Mouse (Mus musculus) frontal cortex, postnatal 10 days (tissue): ENCODE data around the gene Xpa.

ENCODE experiments used
- DNase-seq, 2 experiments: peaks; one replicate each; pipeline ENCODE4 v3.0.0; 2022; ENCODE audit warnings: low spot score in 2 of 2, mixed read lengths in 1 of 2

Gene Xpa

DNA sequence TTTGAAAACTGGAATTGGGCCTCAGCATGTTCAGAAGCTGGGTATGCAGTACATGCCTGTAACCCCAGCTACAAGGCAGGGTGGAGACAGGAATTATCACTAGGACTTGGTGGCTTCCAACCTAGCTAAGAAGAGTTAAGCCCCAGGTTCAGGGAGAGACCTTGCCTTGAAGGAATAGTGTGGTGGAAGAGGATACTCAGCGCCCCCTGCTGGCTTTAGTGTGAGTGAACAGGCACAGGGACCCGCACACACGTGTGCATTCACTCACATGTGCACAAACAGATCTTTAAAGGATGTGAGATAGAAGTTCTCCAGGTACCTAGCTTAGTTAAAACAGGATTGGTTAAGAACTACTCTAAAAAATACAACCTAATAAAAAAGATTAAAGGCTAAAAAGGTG is 51.8 kb downstream of the Xpa start:
- DNase-seq = no peak

DNA sequence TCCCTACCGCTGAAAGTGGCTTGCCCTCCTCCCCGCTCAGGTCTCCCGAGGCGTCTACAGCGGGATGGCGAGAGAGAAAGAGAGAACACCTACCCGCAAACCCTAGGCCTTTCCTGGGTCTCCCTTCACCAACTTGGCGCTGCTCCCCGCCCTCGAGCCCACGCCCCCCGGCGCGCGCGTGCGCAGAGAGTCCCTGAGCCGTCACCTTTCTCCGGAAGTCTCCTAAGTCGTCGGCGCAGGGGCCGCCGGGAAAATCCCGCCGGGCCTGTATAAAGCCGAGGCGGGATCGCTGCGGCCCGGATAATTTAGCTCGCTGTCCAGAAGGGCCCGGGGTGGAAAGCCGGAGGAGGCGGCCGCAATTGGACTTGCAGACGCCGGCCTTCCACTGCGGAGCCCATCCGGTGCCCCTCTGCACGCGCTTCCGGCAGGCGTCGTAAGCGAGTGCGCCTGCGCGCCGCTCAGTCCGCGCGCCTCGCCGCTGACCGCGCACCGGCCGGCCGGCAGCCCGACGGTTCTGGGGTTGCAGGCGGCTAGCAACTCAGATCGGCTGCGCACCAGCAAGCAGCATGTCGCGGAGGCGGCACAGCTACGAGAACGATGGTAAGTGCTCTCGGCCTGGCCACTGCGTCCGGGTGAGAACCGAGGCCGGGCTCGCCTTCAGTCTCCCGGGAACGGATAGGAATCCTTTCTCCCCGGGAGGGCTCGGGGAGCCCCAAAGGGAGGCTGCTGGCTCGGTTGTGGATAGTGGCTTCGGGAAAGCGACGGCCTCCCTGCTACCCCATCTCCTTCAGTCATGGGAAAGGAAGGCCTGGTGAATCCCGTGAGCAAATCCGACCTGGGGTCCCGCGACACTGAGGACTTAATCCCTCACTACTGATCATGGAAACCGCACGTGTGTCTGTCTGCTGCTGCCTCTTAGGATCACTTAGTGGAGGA is 57.6 kb downstream of the Xpa start, which contains the start of the genes Ncbp1 and Tstd2:
Ncbp1 (plus strand) TSS at position 327 of the 936 bp plus-strand sequence.
Tstd2 (minus strand) TSS at position 408 of the 936 bp plus-strand sequence.
- DNase-seq = peak; percentile 77 to 91

DNA sequence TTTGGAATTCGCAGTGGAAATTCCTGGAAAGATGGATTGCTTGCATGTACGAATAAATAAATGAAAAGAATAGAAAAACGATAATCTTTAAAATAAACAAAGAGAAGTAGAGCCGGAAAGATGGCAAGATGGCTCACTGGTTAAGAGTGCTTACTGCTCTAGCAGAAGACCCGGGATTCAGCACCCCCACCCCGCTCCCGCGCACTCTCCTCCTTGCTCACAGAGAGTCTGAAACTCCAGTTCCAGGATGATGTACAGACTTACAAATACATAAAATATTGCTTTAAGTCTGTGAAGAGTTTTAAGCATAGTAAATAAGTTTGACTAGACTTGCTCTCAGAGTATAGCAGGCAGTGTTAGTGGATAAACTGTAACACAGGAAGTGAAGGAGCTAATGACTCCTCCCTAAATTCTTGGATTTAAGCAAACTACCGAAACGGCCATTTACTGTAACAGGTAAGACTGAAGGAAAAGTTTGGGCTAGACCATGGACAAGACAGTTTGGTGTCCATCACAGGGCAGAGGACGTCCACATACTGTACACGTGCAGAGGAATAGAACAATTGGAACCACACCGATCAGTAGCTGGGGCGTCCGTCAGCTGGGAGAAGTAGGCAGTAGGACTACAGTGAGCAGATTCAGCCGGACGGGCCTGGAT is 58.4 kb downstream of the Xpa start:
- no peak for DNase-seq

DNA sequence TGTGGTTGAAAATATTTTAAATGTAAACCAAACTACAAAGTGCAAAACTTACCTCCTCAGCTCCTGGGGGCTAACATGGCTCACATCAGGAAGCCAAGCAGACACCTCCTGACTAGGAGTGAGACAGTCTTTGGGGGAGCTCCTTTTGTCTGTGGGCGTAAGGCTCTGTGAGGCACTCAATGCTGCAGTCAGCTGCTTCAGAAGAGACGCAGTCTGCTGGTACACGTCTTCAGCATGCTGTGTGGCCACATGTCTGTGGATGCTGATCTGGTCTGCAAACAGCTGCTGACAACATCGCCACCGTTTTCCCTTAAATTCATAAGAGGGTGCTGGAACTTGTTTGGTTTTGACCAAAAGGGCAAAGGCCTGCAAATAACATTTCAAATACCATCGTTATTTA is 64.3 kb downstream of the Xpa start:
- no peak for DNase-seq

DNA sequence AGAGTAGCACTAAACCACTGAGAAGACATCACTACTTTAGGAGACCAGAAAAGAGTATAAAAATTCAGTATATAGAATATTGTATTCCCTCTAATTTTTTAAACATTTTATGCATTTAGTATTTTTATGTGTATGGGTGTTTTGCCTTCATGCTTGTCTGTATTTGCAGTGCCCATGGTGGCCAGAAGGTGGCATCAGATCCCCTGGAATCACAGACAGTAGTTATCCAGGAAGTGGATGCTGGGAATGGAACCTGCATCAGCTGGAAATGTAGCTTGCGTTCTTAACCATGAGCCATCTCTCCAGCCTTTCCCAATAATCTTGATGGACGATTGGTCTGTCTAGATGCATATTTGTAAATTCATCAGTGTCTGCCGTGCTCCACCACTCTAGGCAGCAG is 65.9 kb downstream of the Xpa start:
- no peak for DNase-seq

DNA sequence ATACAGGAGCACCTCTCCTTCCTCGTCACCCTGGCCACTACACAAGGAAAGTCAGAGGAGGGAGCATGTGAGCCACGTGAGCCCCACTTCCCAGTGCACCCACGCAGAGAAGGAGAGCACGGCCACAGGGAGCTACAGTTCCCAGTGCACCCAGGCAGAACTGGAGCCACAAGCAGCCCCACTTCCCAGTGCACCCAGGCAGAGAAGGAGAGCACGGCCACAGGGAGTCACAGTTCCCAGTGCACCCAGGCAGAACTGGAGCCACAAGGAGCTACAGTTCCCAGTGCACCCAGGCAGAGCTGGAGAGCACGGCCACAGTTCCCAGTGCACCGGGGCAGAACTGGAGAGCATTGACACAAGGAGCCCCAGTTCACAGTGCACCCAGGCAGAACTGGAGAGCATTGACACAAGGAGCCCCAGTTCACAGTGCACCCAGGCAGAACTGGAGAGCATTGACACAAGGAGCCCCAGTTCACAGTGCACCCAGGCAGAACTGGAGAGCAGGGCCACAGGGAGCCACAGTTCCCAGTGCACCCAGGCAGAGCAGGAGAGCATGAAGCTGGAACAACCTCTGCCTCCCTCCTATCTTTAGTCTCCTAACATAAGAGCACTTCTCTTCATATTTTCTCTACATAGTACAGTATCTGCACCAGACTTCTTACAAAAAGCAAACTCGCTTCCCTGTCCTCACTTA is 66.7 kb downstream of the Xpa start:
- DNase-seq = no peak

DNA sequence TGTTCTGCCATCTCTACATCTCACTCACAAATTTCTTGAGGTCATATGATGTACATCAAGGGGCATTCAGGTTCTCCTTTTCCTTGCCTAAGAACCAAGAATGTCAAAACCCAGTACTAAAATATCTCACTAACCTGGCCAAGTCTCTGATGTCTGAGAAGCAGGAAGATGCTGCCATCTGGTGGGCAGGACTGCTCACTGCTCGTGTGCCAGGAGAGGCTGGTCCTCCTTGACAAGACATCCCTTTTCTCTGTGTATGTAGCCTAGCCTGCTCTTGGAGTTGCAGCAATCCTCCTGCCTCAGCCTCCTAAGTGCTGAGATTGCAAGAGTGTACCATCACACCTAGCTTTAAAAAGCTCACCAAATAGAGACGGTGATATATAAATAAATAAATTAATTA is 69.6 kb downstream of the Xpa start:
- DNase-seq = peak; percentile 37 to 73

DNA sequence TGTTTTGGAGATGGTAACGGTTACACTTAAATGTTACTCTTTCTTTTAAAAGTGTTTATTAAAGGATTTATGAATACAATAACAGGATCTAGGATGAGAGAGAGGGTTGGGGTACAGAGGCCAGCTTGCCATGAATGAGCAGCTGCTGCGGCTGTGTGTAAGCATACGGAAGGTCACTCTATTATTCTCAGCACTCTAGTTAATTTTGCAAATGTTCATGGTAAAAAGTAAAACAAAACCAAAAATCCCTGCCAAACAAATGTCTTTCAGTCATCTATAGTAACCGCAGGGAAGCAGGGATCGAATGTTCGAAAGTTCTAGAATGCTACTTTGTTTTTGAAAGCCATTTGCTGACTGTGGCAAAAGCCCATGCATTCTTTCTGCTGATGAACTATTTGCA is 72.8 kb downstream of the Xpa start:
- DNase-seq = no peak

DNA sequence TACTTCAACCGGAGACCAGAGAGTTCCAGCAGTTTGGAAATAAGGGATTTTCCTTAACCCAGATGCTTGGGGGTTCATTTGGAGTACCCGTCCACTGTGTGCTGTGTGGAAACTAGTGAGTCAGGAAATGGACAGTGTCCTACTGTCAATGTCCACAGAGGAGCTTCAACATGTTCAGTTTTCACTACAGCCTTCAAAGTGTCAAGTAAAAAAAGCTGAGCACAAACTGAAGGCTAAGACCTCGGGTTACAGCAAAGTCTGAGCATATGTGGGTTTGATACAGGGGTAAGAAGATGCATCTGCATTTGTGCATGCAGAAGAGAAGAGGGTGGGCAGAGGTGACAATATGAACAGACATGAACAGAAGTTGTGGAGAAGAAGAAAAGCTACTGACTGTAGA is 75.3 kb downstream of the Xpa start:
- no peak for DNase-seq

DNA sequence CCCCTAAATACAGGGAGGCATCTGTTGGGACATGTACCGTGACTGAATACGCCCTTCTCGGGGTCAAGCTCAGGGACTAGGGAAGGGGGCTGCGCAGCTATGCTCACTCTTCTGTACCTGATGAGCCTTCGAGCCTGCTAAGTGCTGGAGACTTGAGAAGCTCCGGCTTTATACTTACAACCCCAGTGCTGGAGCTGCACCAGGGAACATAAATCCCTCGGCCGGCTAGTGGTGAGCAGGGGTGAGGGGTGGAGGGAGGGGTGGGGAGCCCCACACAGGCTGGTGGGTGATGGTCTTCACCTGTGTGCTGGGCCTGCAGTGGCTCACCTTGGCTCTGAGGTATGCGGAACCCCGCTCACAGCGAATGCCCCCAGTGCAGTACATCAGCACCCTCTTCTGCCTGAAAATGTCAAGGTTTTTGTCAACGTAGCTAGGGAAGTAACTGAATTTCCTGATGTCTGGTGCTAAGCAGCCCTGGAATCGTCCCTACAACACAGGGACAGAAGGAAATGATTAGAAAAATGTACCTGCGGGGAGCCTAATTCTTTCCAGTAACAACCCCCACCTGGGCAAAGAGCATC is 76.5 kb downstream of the Xpa start:
- DNase-seq = no peak

DNA sequence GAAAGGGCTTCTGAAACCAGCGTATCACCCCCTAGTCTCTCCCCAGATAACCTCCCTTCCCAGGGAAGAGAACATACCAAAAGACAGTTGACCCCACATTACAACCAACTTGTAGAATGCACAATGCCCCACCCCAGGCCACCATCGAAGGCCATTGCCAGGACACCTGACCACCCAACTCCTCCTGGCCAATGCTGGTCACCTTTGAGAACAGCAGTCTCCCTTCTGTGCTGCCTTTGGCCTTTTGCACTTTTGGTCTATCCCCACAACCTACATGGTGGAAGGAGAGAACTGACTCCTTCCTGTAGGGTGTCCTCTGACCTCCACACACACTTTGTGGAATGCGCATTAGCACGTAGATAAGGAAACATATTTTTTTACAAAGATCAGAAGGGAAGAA is 78.6 kb downstream of the Xpa start:
- DNase-seq = no peak

DNA sequence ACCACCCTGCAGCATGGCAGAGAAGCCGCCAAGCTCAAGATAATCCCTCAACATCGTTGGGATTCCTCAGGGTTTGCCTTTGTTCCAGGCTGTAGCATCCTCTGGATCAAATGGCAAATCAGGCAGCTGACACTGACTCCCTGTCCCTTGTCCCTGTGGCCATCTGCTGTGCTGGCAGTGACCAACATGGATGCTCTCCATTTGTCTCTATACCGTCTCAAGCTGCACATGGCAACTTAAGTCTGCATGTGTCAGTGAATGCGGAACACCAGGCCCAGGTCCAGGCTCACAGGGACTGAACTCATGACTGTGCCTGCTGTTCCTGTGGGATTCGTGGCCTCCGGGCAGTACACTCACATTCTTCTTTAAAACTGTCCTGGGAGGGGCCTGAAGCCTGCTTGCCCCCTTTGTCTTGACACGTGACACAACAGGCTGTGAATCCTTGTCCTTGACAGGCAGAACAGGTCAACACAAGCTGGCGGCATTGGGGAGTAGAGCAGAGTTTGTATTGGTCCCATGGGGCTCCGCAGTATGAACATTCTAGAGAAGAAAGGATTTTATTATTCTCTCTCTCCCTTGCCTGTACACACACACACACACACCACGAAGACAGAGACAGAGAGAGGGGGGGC is 79.5 kb downstream of the Xpa start:
- DNase-seq = no peak

DNA sequence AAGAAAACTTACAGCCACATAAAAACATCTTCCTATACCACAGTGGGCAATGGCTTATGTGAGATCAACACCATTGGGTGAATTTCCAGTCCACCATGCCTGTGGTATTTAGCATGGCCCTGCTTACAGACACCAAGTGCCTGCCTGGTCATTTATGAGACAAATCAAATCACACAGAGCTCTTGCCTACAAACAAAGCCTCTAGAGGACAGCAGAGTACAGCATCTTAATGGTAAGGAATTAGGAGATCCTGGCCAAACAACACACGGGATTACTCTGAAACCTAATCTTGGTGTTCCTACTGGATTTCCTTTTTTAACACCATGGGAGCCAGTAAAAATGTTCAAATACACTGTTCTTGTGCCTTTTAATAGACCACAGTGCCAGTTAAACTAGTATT is 80.8 kb downstream of the Xpa start:
- DNase-seq = no peak

DNA sequence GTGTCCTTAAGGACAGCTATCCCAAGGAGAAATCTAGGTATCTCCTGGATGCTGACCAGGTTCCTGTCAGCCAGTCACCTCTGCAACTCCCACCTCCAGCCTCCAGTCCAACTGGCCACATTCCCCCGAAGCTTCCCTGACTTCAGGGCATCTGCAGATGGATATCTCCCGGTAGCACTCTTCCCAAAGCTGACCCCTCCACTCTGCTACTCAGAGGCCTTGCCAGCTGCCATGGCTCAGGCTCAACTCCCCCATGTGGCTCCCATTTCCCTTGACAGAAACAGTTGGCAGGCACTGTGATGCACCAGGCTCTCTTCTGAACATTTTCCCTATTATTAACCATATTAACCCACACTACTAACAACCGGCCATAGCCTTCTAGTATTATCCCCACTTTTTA is 84.8 kb downstream of the Xpa start:
- no peak for DNase-seq

DNA sequence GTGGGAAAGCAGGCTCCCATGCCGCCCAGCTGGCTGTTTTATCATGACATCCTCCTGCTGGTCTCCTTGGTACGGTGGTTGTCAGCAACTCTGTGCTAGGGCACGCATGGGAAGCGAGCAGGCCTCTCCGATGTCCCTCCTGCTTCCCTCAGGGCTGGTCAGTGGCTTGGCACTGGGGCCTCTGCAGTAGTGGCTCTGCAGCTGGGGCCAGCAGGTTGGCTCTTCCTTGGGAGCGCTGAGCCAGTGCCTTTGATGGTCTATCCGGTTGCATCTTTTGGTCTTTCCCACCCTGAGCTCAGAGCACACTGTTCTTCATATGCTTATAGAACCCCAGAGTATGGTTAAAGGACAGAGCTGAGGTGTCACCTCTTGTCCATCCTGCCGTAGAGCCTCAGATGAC is 86.0 kb downstream of the Xpa start:
- no peak for DNase-seq
